Mouse (Mus musculus): ENCODE results near the gene Ubp1.

DNA sequence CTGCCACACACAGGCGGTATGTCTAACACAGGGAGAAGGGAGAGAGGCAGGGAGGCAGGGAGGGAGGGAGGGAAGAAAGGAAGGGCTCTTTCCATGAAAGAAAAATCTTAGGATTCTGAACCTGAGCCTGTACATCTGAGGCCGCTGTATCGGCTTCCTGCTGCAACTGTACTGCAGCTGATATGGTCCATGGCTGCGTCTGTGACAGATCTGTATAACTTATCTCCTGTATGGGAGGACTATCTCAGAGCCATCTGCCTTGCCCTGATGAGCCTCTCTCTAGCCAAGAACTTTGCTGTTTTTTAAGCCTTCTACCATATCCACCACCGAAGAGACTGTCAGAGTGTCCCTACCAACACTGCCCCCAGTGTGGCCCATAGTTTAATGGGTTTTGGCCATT lies 14.9 kb upstream of the Ubp1 start:
- no peak for TF ChIP-seq EP300 (IDR thresholded peaks at IDR 0.05; ENCODE audit: insufficient read depth, low read depth, low read length)
- TF ChIP-seq POLR2A (IDR thresholded peaks at IDR 0.05; ENCODE audit: insufficient read depth, low read depth, low read length) = no peak
